Mouse (Mus musculus): Measurements from ENCODE around the gene Ubp1. TPM values are rescaled to one million over a fixed set of nuclear protein-coding genes. Genes with fewer than 3 reads are reported as not detected.

The Ubp1 gene
- 100 to 1,000 TPM; 103 to 111 TPM for total RNA-seq (2023)

DNA sequence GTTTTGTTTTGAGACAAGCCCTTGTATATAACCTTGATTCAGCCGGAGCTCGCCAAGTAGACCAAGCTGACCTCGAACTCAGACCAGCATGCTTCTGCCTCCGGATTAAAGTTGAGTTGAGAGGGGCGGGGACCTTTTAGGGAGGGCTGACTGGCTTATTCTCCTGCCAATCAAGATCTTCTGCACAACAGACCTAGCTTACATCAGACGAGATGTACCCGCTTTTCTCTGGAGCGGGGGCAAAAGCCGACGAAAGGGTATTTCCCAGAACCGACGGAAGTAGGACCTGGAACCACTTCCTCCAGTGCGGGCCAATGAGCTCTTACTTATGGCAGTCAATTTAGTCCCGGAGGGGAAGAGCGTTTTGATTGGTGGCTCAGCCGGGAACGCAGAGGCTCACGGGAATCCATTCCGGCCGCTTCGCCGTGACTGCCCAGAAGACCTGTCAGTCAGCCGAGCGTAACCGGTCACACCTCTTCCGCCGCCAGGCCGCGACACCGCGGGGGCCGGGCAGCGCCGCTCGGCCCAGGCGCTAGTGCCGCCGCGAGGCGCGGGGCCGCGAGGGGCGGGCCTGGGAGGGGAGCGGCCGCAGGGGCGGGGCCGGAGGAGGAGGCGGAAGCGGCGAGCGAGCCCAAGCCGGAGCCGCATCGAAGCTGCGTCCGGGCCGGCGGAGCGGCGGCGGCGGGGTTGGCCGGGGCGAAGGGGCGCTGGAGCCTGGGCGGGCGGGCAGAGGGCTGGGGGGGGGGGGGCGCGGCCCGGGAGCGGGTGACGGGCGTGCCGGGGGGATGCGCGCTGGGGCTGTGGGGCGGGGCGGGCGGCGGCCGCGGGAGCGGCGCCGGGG, at the start of gene Ubp1:
Gene Ubp1, plus strand, starts transcription at position 401 of the 841 bp plus-strand sequence.

Other genes with a start within 250 kb of the Ubp1 start
- 100 to 1,000 TPM; 105 to 117 TPM for gene Pdcd6ip, start 222.7 kb upstream of the Ubp1 start, total RNA-seq (2023)
- gene Clasp2, start 189.5 kb upstream of the Ubp1 start, total RNA-seq (2023), result 10 to 100 TPM; 33.3 to 34.1 TPM
- 1 to 10 TPM; 1.8 to 2.5 TPM for gene Fbxl2, start 115.3 kb downstream of the Ubp1 start, total RNA-seq (2023)
- not detected for gene Susd5, start 126.2 kb downstream of the Ubp1 start, total RNA-seq (2023)